Comparison of ENCODE assay signal across 8 mouse cellular contexts in the genomic region with DNA sequence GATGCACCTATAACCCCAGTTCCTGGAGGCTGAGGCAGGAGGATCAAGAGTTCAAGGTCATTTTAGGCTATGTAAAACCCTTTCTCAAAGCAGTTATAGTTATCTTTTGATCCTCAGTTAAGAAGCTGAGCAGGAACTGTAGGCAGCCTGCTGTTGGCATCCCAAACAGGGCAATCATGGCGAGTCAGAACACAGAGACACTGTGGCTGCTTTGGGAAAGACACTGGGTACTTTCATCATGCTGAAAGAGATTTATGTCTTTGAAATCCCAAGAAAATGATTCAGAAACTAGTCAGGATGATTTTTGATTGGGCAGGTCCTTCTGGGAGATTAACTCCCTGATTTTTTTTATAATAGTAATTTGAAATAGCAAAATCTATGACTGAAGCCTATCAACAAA.
"Had no signal": no experiment of that assay in that cellular context is flagged by ENCODE, and none has a peak within 500 bp of the region (broad histone marks: within the 10 kb centered on the region; RNA-seq: fewer than 3 reads in every experiment).

No protein-coding gene starts in this region.

- DNase-seq: liver, postnatal 0 days; lung, adult 2 months; lung, postnatal 14 days; lung, postnatal 36 days; right cerebral cortex, postnatal 14 days; thymus, adult 2 months; thymus, postnatal 25 days; thymus, postnatal 4 days had no signal
